Mouse (Mus musculus) CH12.LX (cell line): ENCODE data around the gene Tfec. TPM values are rescaled to one million over a fixed set of nuclear protein-coding genes. Genes with fewer than 3 reads are reported as not detected.

ENCODE experiments used
- DNase-seq: peaks from one replicate; pipeline ENCODE4 v3.0.0-alpha.2; 2013; ENCODE audit errors: extremely low read depth
- H3K27ac ChIP-seq: 2 replicates; pipeline ENCODE4 v1.5.1; 2012; ENCODE audit warnings: low read depth, mild to moderate bottlenecking, control low read depth, moderate library complexity; ENCODE audit not compliant: insufficient read depth
- H3K27me3 ChIP-seq: replicated peaks from 2 replicates; pipeline ENCODE3; 2012; ENCODE audit warnings: inconsistent platforms
- H3K36me3 ChIP-seq, 2 experiments: replicated peaks in 1 of 2; 2 replicates each; pipeline versions ENCODE3 to v1.6.1; 2012; ENCODE audit warnings: inconsistent platforms in 1 of 2, low read length in 1 of 2, mild to moderate bottlenecking in 1 of 2, mixed read lengths in 1 of 2, moderate library complexity in 1 of 2; ENCODE audit not compliant: control insufficient read depth in 1 of 2, insufficient read depth in 1 of 2
- H3K4me1 ChIP-seq, 2 experiments: 2 replicates each; pipeline ENCODE4 v1.6.1; 2012; ENCODE audit warnings: inconsistent platforms in 1 of 2, moderate library complexity in 1 of 2; ENCODE audit not compliant: insufficient read depth in 2 of 2, control insufficient read depth in 1 of 2
- H3K4me2 ChIP-seq: 2 replicates; pipeline ENCODE4 v1.6.1; 2012; ENCODE audit warnings: low read depth, mild to moderate bottlenecking, control low read depth; ENCODE audit not compliant: poor library complexity, insufficient read depth, severe bottlenecking
- H3K4me3 ChIP-seq, 3 experiments: fragments of 150-350 bp in 1 of 3; sonication (generic) in 1 of 3; replicated peaks in 1 of 3; 2 replicates each; pipeline versions ENCODE3 to v1.5.1; 2011 to 2012; ENCODE audit warnings: low read depth in 2 of 3, low read length in 2 of 3, mild to moderate bottlenecking in 2 of 3, moderate library complexity in 2 of 3, control low read depth in 1 of 3, improper control_type of control experiment in 1 of 3, inconsistent platforms in 1 of 3, mixed read lengths in 1 of 3; ENCODE audit not compliant: poor library complexity in 1 of 3
- H3K79me2 ChIP-seq: replicated peaks from 2 replicates; pipeline ENCODE4 v1.6.1; 2012; ENCODE audit warnings: mild to moderate bottlenecking, moderate library complexity; ENCODE audit not compliant: control insufficient read depth, poor library complexity, insufficient read depth, severe bottlenecking; ENCODE audit errors: extremely low read depth
- H3K9ac ChIP-seq: 2 replicates; pipeline ENCODE4 v1.6.1; 2012; ENCODE audit warnings: low read depth, mild to moderate bottlenecking, control low read depth, moderate library complexity; ENCODE audit not compliant: insufficient read depth
- H3K9me3 ChIP-seq: replicated peaks from 2 replicates; pipeline ENCODE3; 2012; ENCODE audit warnings: low read length, inconsistent platforms, mixed read lengths
- BHLHE40 ChIP-seq: IDR thresholded peaks from 2 replicates; pipeline ENCODE4 v1.6.1; 2011; ENCODE audit warnings: mild to moderate bottlenecking, low read depth, low read length, improper control_type of control experiment
- CHD1 ChIP-seq: IDR thresholded peaks from 2 replicates; pipeline ENCODE4 v1.6.1; 2012; ENCODE audit warnings: low read depth, low read length, improper control_type of control experiment, inconsistent platforms
- CTCF ChIP-seq, 2 experiments: IDR thresholded peaks in 1 of 2; conservative IDR thresholded peaks in 1 of 2; 2 replicates each; pipeline ENCODE4 v1.5.1; 2011 to 2012; ENCODE audit warnings: low read depth in 2 of 2, low read length in 2 of 2, improper control_type of control experiment in 1 of 2, inconsistent platforms in 1 of 2, mild to moderate bottlenecking in 1 of 2, moderate library complexity in 1 of 2
- EP300 ChIP-seq: IDR thresholded peaks from 2 replicates; pipeline ENCODE4 v1.6.1; 2011; ENCODE audit warnings: low read length, improper control_type of control experiment
- GABPA ChIP-seq: IDR thresholded peaks from 2 replicates; pipeline ENCODE4 v1.6.1; 2012; ENCODE audit warnings: low read depth, low read length, improper control_type of control experiment, inconsistent platforms; ENCODE audit not compliant: insufficient replicate concordance
- HCFC1 ChIP-seq: IDR thresholded peaks from 2 replicates; pipeline ENCODE4 v1.6.1; 2012; ENCODE audit warnings: low read depth, mild to moderate bottlenecking, inconsistent platforms, low read length, improper control_type of control experiment
- IRF4 ChIP-seq: IDR thresholded peaks from 2 replicates; pipeline ENCODE4 v1.6.1; 2014; ENCODE audit warnings: low read depth, mild to moderate bottlenecking, inconsistent platforms, low read length, improper control_type of control experiment
- JUN ChIP-seq: IDR thresholded peaks from 2 replicates; pipeline ENCODE4 v1.6.1; 2011; ENCODE audit warnings: low read depth, mild to moderate bottlenecking, low read length, improper control_type of control experiment, moderate library complexity; ENCODE audit not compliant: insufficient read depth
- JUND ChIP-seq: conservative IDR thresholded peaks from 2 replicates; pipeline ENCODE4 v1.6.1; 2011; ENCODE audit warnings: low read depth, low read length, improper control_type of control experiment
- MAX ChIP-seq: IDR thresholded peaks from 2 replicates; pipeline ENCODE4 v1.6.1; 2011; ENCODE audit warnings: low read length, improper control_type of control experiment
- MEF2A ChIP-seq: IDR thresholded peaks from 2 replicates; pipeline ENCODE4 v1.6.1; 2014; ENCODE audit warnings: low read depth, mild to moderate bottlenecking, inconsistent platforms, low read length, improper control_type of control experiment, borderline replicate concordance
- NELFE ChIP-seq: IDR thresholded peaks from 2 replicates; pipeline ENCODE4 v1.6.1; 2011; ENCODE audit warnings: low read depth, low read length, improper control_type of control experiment
- NRF1 ChIP-seq: IDR thresholded peaks from 2 replicates; pipeline ENCODE4 v1.6.1; 2014; ENCODE audit warnings: low read depth, mild to moderate bottlenecking, inconsistent platforms, low read length, improper control_type of control experiment, moderate library complexity
- POLR2A ChIP-seq: IDR thresholded peaks from 2 replicates; pipeline ENCODE4 v1.6.1; 2011; ENCODE audit warnings: low read depth, mild to moderate bottlenecking, improper control_type of control experiment, low read length
- POLR2AphosphoS2 ChIP-seq: IDR thresholded peaks from 2 replicates; pipeline ENCODE4 v1.6.1; 2011; ENCODE audit warnings: low read depth, low read length, improper control_type of control experiment
- RAD21 ChIP-seq: IDR thresholded peaks from 2 replicates; pipeline ENCODE4 v1.6.1; 2011; ENCODE audit warnings: low read depth, mild to moderate bottlenecking, low read length, improper control_type of control experiment, moderate library complexity
- SIN3A ChIP-seq: IDR thresholded peaks from 2 replicates; pipeline ENCODE4 v1.6.1; 2012; ENCODE audit warnings: low read length, improper control_type of control experiment, inconsistent platforms
- SMC3 ChIP-seq: IDR thresholded peaks from 2 replicates; pipeline ENCODE4 v1.6.1; 2011; ENCODE audit warnings: low read depth, low read length, improper control_type of control experiment
- TCF12 ChIP-seq: IDR thresholded peaks from 2 replicates; pipeline ENCODE4 v1.6.1; 2014; ENCODE audit warnings: low read depth, mild to moderate bottlenecking, inconsistent platforms, low read length, improper control_type of control experiment
- USF1 ChIP-seq: IDR thresholded peaks from 2 replicates; pipeline ENCODE4 v1.6.1; 2014; ENCODE audit warnings: low read depth, mild to moderate bottlenecking, inconsistent platforms, low read length, improper control_type of control experiment
- ZC3H11A ChIP-seq: IDR thresholded peaks from 2 replicates; pipeline ENCODE4 v1.6.1; 2012; ENCODE audit warnings: low read depth, mild to moderate bottlenecking, inconsistent platforms, low read length, improper control_type of control experiment
- dilution Hi-C: fragments of 300-500 bp; cut with MboI; formaldehyde crosslinking; loops from 2 replicates; pipeline ENCODE4 v1.14.3; 2020; ENCODE audit warnings: low sequenced_read_pairs; ENCODE audit not compliant: extremely low pct_unique_long_range_greater_than_20kb, extremely low pct_ligation_motif_present
- in situ Hi-C: fragments of 300-500 bp; cut with MboI; formaldehyde crosslinking; loops from 3 replicates; pipeline ENCODE4 v1.14.3; 2019; ENCODE audit warnings: low sequenced_read_pairs, low pct_ligation_motif_present, low pct_unique_long_range_greater_than_20kb, mixed read lengths
- polyA plus RNA-seq: library from polyadenylated mRNA; unstranded; fragments of >175 nt; gene quantifications from 2 replicates; pipeline ENCODE4 v1.2.1, GENCODE M21; 2012; ENCODE audit warnings: low read depth; ENCODE audit not compliant: insufficient read length
- total RNA-seq, 2 experiments: library from RNA; depleted of rRNA; stranded (reverse); fragments of 300-350 nt in 1 of 2; fragments of >200 nt in 1 of 2; gene quantifications; 2 replicates each; pipeline ENCODE4 v1.2.3; 2012 to 2014

Gene Tfec
- total and polyA plus RNA-seq, 3 experiments = not detected

- no peak overlapping the region for H3K27ac ChIP-seq
- no peak overlapping the region for H3K9ac ChIP-seq
- H3K27me3 ChIP-seq = no peaks in the 10 kb centered on the region
- H3K36me3 ChIP-seq = no peaks in the 10 kb centered on the region
- TF ChIP-seq JUND (no peak), RAD21 (no peak), NELFE (no peak), POLR2A (no peak), TCF12 (no peak), USF1 (no peak), JUN (no peak), BHLHE40 (no peak), SMC3 (no peak), MAX (no peak), GABPA (no peak), MEF2A (no peak), ZC3H11A (no peak), IRF4 (no peak), SIN3A (no peak), CHD1 (no peak), CTCF (conservative IDR thresholded peaks at IDR 0.05 in 1 of 2, IDR thresholded peaks at IDR 0.05 in 1 of 2; ENCODE audit: low read depth in 2 of 2, low read length in 2 of 2) (no peak), EP300 (no peak)
- no peaks in the 10 kb centered on the region for H3K79me2 ChIP-seq
- H3K4me2 ChIP-seq = no peak overlapping the region
- H3K4me1 ChIP-seq = no peaks in the 10 kb centered on the region
- dilution Hi-C loops = no loop called here
- in situ Hi-C loops = no loop called here
- no peak for DNase-seq
- no peak overlapping the region for H3K4me3 ChIP-seq
- H3K9me3 ChIP-seq = no peaks in the 10 kb centered on the region
Observed at GRCm38 (mm10) chr6:16821985-16822384, 76.3 kb downstream of the Tfec start.

- Histone ChIP-seq H3K4me1 (no peaks in the 10 kb centered on the region), H3K79me2 (no peaks in the 10 kb centered on the region), H3K9ac (no peak overlapping the region), H3K36me3 (no peaks in the 10 kb centered on the region), H3K9me3 (no peaks in the 10 kb centered on the region)
- in situ Hi-C loops = no loop called here
- no peak for TF ChIP-seq CTCF (conservative IDR thresholded peaks at IDR 0.05 in 1 of 2, IDR thresholded peaks at IDR 0.05 in 1 of 2; ENCODE audit: low read depth in 2 of 2, low read length in 2 of 2)
- no peak for TF ChIP-seq HCFC1
- TF ChIP-seq GABPA = no peak
- no peak for TF ChIP-seq POLR2AphosphoS2
- TF ChIP-seq MAX = no peak
- TF ChIP-seq SIN3A = no peak
- TF ChIP-seq NELFE = no peak
- TF ChIP-seq NRF1 = no peak
- TF ChIP-seq, all 38 proteins: peak for 0
- Histone ChIP-seq H3K4me3 (no peak overlapping the region), H3K27ac (no peak overlapping the region), H3K4me2 (no peak overlapping the region), H3K27me3 (no peaks in the 10 kb centered on the region)
- no peak for DNase-seq
- dilution Hi-C loops = no loop called here
Observed at GRCm38 (mm10) chr6:16806302-16806701, 91.9 kb downstream of the Tfec start.
